Mouse (Mus musculus): ENCODE data around the gene Dab2ip. TPM values are rescaled to one million over a fixed set of nuclear protein-coding genes. Genes with fewer than 3 reads are reported as not detected.

Dab2ip gene
- polyA plus RNA-seq, 1 experiment from 2014 or later: 48.1 TPM

DNA sequence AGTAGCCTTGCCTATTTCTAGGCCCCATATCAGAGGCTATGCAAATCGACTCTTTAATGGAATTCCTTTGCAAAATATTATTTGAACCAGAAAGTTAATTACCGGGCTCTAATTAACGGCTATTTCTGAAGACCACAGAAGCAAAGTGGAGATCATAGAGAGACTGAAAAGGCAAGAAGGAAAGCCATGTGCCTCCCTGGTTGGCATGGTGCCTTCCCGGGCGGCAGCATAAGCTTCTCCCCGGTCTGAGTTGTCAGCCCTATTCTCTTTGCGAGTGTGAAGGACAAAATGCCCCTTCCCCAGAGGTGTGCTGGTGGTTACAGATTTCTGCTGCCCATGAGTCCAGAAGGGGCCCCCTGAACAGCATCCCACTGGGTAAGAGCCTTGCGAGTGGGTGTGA is 109.7 kb downstream of the Dab2ip start:
- H3K4me2 ChIP-seq (replicated peaks; ENCODE audit: low read depth): no peak overlapping the region
- peaks cover 32% of the 10 kb centered on the region for H3K4me1 ChIP-seq (replicated peaks; ENCODE audit: control insufficient read depth, insufficient read depth)
- WGBS: 68% methylated on average over 8 of the region's 8 CpGs
- 0 out of 2 replicates have a peak overlapping the region, but pooled peaks have one; percentile 61 for H3K27ac ChIP-seq (replicated peaks)
- no peaks in the 10 kb centered on the region for H3K9me3 ChIP-seq (ENCODE audit: control insufficient read depth, low read length)
- H3K36me3 ChIP-seq (ENCODE audit: control insufficient read depth, insufficient read depth, low read length): no peaks in the 10 kb centered on the region
- H3K4me3 ChIP-seq (ENCODE audit: low read depth, low read length): no peak overlapping the region
- TF ChIP-seq CTCF (IDR thresholded peaks at IDR 0.05; ENCODE audit: low read depth) (no peak), EP300 (optimal IDR thresholded peaks at IDR 0.05) (no peak)
- no peak for DNase-seq (ENCODE audit: low spot score)
- ATAC-seq (ENCODE audit: low FRiP score, low TSS enrichment): no peak
- H3K27me3 ChIP-seq (ENCODE audit: control insufficient read depth, insufficient read depth, low read length): no peaks in the 10 kb centered on the region
- H3K9ac ChIP-seq (ENCODE audit: low read length): no peak overlapping the region

DNA sequence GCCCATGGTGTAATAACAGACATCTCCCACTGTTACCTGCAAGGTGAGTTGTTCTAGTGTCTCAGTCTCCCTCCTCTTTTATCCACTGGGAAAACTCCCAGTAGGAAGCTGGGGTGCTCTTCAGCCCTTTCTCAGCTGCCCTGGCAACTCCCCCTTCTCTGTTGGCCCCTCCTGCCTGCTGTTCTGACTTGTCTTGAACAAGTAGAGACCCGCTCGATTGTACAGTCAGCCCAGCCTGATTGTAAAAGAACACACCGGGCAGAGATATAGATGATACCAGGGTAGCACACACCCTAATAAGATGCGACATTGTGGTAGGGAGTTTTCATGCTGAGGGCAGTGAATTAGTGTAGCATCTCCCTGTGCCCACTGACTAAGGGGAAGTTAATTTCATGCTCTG is 111.2 kb downstream of the Dab2ip start:
- 42% methylated on average over 4 of the region's 4 CpGs for WGBS
- H3K4me3 ChIP-seq (ENCODE audit: low read depth, low read length): no peak overlapping the region
- ATAC-seq (ENCODE audit: low FRiP score, low TSS enrichment) (no peak), DNase-seq (ENCODE audit: low spot score) (no peak)
- TF ChIP-seq CTCF (IDR thresholded peaks at IDR 0.05; ENCODE audit: low read depth) (no peak), EP300 (optimal IDR thresholded peaks at IDR 0.05) (no peak)
- no peak overlapping the region for H3K4me2 ChIP-seq (replicated peaks; ENCODE audit: low read depth)
- H3K36me3 ChIP-seq (ENCODE audit: control insufficient read depth, insufficient read depth, low read length): no peaks in the 10 kb centered on the region
- H3K27me3 ChIP-seq (ENCODE audit: control insufficient read depth, insufficient read depth, low read length): no peaks in the 10 kb centered on the region
- H3K27ac ChIP-seq (replicated peaks): peak overlapping the region; percentile 61
- H3K9me3 ChIP-seq (ENCODE audit: control insufficient read depth, low read length): no peaks in the 10 kb centered on the region
- peaks cover 30% of the 10 kb centered on the region for H3K4me1 ChIP-seq (replicated peaks; ENCODE audit: control insufficient read depth, insufficient read depth)
- no peak overlapping the region for H3K9ac ChIP-seq (ENCODE audit: low read length)

DNA sequence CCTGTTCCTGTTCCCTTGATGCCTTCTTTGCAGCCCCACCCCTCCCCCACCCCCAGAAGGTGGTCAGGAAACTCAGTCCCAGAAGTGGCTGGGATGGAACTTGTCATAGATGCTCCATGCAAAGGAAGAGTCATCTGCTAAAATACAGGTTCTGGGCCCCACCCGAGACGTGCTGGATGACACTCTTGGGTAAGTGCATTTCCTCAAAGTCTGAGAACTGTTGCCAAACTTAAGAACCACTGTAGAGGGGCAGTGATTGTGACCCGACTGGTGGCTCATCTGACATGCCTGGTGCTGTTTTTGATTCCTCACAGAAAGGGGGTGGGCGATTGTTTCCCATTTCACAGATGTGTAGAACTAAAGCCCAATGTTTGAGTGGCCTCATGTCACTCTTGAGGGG is 111.7 kb downstream of the Dab2ip start:
- H3K4me1 ChIP-seq (replicated peaks; ENCODE audit: control insufficient read depth, insufficient read depth): peaks cover 33% of the 10 kb centered on the region

DNA sequence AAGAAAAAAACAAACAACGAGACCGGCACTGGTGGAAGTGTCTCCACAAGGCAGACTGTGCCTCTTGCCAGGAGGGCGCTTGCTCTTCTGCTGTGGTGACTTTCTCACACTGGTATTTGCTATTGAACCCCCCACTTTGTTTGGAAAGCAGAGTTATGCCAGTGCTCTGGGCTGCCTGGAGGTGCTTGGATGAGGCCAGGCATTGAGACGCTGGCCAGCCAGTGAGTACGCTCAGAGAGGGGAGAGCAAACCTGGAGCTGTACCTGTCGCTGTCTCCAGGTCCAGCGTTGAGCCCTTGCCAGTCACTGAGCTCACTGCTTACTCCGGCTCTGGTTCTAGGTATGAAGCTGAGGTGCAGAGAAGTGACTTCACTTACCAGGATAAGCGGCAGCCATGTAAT is 112.2 kb downstream of the Dab2ip start:
- DNase-seq (ENCODE audit: low spot score) (no peak), ATAC-seq (ENCODE audit: low FRiP score, low TSS enrichment) (no peak)
- H3K36me3 ChIP-seq (ENCODE audit: control insufficient read depth, insufficient read depth, low read length): no peaks in the 10 kb centered on the region
- H3K4me2 ChIP-seq (replicated peaks; ENCODE audit: low read depth): no peak overlapping the region
- H3K4me3 ChIP-seq (ENCODE audit: low read depth, low read length): no peak overlapping the region
- H3K27ac ChIP-seq (replicated peaks): peak overlapping the region; percentile 58; the same call in 1 of the 2 replicates
- peaks cover 36% of the 10 kb centered on the region for H3K4me1 ChIP-seq (replicated peaks; ENCODE audit: control insufficient read depth, insufficient read depth)
- 57% methylated on average over 9 of the region's 9 CpGs for WGBS
- H3K27me3 ChIP-seq (ENCODE audit: control insufficient read depth, insufficient read depth, low read length): no peaks in the 10 kb centered on the region
- H3K9me3 ChIP-seq (ENCODE audit: control insufficient read depth, low read length): no peaks in the 10 kb centered on the region
- H3K9ac ChIP-seq (ENCODE audit: low read length): no peak overlapping the region
- TF ChIP-seq CTCF (IDR thresholded peaks at IDR 0.05; ENCODE audit: low read depth): no peak
- no peak for TF ChIP-seq EP300 (optimal IDR thresholded peaks at IDR 0.05)

More for the DNA sequence above, 111.7 kb downstream of the Dab2ip start:
- H3K36me3 ChIP-seq (ENCODE audit: control insufficient read depth, insufficient read depth, low read length): no peaks in the 10 kb centered on the region
- ATAC-seq (ENCODE audit: low FRiP score, low TSS enrichment): no peak
- H3K27ac ChIP-seq (replicated peaks): no peak overlapping the region
- no peak overlapping the region for H3K9ac ChIP-seq (ENCODE audit: low read length)
- no peaks in the 10 kb centered on the region for H3K9me3 ChIP-seq (ENCODE audit: control insufficient read depth, low read length)
- 62% methylated on average over 4 of the region's 4 CpGs for WGBS
- H3K4me2 ChIP-seq (replicated peaks; ENCODE audit: low read depth): no peak overlapping the region
- DNase-seq (ENCODE audit: low spot score): no peak
- no peak overlapping the region for H3K4me3 ChIP-seq (ENCODE audit: low read depth, low read length)
- no peaks in the 10 kb centered on the region for H3K27me3 ChIP-seq (ENCODE audit: control insufficient read depth, insufficient read depth, low read length)
- no peak for TF ChIP-seq CTCF (IDR thresholded peaks at IDR 0.05; ENCODE audit: low read depth)
- no peak for TF ChIP-seq EP300 (optimal IDR thresholded peaks at IDR 0.05)

DNA sequence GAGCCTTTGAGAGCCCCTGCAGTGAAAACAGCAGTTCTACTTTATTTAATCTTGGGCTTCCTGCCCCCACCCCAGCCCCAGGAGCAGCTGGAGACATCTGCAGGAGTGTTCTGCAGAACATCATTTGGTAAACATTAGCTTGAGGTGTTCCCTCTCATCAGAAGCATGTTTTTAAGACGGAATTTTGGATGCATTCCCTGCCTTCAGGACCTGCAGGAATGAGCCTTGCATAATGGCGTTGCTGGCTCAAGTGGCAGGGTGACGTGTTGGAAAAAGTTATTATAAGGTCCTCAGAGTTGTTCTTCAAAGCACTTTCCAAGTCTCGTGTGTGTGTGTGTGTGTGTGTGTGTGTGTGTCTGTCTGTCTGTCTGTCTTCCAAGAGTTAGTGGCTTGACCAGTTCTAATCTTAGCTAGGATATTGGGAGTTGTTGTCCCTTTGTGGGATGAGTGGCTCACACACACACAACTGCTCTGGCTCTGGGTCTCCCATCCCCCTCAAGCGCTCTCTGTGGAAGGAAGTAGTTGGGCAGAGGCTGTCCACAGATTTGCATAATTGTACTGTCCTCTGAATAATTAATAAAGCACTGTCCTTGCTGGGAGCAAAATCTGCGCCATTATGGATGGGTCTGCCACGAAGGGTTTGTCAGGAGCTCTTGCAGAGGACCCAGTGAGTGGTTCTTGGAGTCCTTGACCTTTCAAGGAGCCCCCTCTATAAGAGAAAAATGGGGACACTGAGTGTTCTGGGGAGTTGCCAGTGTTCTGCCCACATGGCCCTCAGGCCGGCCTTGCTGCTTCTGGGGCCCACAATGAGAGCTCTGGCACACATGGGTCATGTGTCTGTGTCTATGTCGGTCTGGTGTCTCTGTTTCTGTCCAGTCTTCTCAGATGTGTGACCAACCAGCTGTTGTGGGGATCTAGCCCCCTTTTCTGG is 114.2 kb downstream of the Dab2ip start:
- 54% methylated on average over 9 of the region's 9 CpGs for WGBS
- Histone ChIP-seq H3K4me3 (ENCODE audit: low read depth, low read length) (no peak overlapping the region), H3K27me3 (ENCODE audit: control insufficient read depth, insufficient read depth, low read length) (no peaks in the 10 kb centered on the region), H3K9ac (ENCODE audit: low read length) (no peak overlapping the region), H3K27ac (replicated peaks) (peak overlapping the region; percentile 58), H3K9me3 (ENCODE audit: control insufficient read depth, low read length) (no peaks in the 10 kb centered on the region), H3K4me2 (replicated peaks; ENCODE audit: low read depth) (no peak overlapping the region), H3K36me3 (ENCODE audit: control insufficient read depth, insufficient read depth, low read length) (no peaks in the 10 kb centered on the region), H3K4me1 (replicated peaks; ENCODE audit: control insufficient read depth, insufficient read depth) (peaks cover 54% of the 10 kb centered on the region)
- TF ChIP-seq CTCF (IDR thresholded peaks at IDR 0.05; ENCODE audit: low read depth) (no peak), EP300 (optimal IDR thresholded peaks at IDR 0.05) (no peak)
- DNase-seq (ENCODE audit: low spot score) (no peak), ATAC-seq (ENCODE audit: low FRiP score, low TSS enrichment) (peak; percentile 27; the same call in 1 of the 2 replicates)

DNA sequence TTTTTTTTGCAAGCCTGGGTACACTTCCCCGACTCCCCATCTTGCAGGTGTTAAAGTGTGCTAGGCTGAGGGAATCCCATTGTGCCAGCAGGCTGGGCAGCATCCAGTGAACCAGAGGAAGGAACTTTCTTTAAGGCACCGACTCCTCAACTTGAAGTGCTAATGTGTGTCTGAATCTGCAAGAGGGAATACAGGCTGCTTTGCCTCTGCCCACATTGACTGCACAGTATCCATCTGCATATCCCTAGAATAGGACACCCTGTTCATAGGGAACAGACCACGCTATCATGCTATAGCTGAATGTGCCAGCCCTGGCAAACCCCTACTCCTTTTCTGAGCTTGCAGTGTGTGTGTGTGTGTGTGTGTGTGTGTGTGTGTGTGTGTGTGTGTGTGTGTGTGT is 115.1 kb downstream of the Dab2ip start:
- Histone ChIP-seq H3K4me1 (replicated peaks; ENCODE audit: control insufficient read depth, insufficient read depth) (peaks cover 58% of the 10 kb centered on the region), H3K27ac (replicated peaks) (no peak overlapping the region), H3K36me3 (ENCODE audit: control insufficient read depth, insufficient read depth, low read length) (no peaks in the 10 kb centered on the region), H3K9me3 (ENCODE audit: control insufficient read depth, low read length) (no peaks in the 10 kb centered on the region), H3K4me3 (ENCODE audit: low read depth, low read length) (no peak overlapping the region), H3K27me3 (ENCODE audit: control insufficient read depth, insufficient read depth, low read length) (no peaks in the 10 kb centered on the region), H3K4me2 (replicated peaks; ENCODE audit: low read depth) (no peak overlapping the region), H3K9ac (ENCODE audit: low read length) (no peak overlapping the region)
- ATAC-seq (ENCODE audit: low FRiP score, low TSS enrichment) (no peak), DNase-seq (ENCODE audit: low spot score) (no peak)
- 83% methylated on average over 3 of the region's 3 CpGs for WGBS
- no peak for TF ChIP-seq EP300 (optimal IDR thresholded peaks at IDR 0.05)
- no peak for TF ChIP-seq CTCF (IDR thresholded peaks at IDR 0.05; ENCODE audit: low read depth)
